Mouse (Mus musculus) brain, embryonic 14.5 days (tissue): Measurements from ENCODE around the gene Tk1.

Experiments used
- CTCF ChIP-seq: fragments of 200-500 bp; IDR thresholded peaks from 2 replicates; pipeline ENCODE4 v1.5.1; 2012; ENCODE audit warnings: inconsistent platforms, mild to moderate bottlenecking, moderate library complexity, borderline replicate concordance; ENCODE audit not compliant: insufficient read depth, insufficient read length; ENCODE audit errors: extremely low read depth
- POLR2A ChIP-seq: fragments of 200-500 bp; IDR thresholded peaks from 2 replicates; pipeline ENCODE4 v1.6.1; 2012; ENCODE audit warnings: mild to moderate bottlenecking, inconsistent platforms, borderline replicate concordance; ENCODE audit not compliant: poor library complexity, insufficient read depth, insufficient read length, severe bottlenecking; ENCODE audit errors: extremely low read depth

- TF ChIP-seq CTCF (no peak), POLR2A (no peak)
These were observed 22.7 kb downstream of the Tk1 start for GRCm38 (mm10) chr11:117803166-117803688.
